In the genomic region with DNA sequence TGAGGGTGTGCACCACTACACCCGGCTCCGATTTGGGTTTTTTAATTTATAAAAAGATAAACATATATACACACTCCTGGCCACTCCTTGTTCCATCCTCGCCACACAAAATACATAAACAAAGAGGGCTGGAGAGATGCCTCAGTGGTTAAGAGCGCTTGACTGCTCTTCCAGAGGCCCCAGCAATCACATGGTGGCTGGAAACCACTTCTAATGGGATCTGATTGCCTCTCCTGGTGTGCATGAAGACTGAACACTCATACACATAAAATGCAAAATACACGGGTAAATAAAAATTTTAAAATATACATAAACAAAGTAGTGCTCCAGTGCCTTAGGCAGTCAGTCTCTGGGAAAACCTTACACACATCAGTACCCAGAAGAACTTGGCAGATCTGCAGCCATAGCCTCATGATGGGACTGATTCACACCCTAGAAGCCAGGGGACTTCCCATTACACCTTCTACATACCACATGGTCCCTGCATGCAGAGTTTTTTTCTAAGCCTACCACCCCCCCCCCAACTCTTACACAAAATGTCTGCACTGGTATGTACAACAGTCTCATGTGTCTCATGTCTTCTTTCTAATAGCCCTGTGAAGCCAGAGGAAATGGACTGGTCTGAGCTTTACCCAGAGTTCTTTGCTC, we compare ENCODE assay signal across 8 mouse cellular contexts. TPM values are rescaled to one million over a fixed set of nuclear protein-coding genes. Genes with fewer than 3 reads are reported as not detected.
A peak's percentile ranks its signal among the peaks of the same experiment; 100 is the strongest.
DNase-seq lines count a peak whose midpoint lies in the region; ATAC-seq and TF ChIP-seq lines count a peak whose summit lies in the region.

No protein-coding gene starts in this region.

- peak overlapping the region; percentile 49; the same call in 1 of the 2 replicates for H3K9ac ChIP-seq in heart, postnatal 0 days (replicated peaks; ENCODE audit: low read depth, low read length)
- peak overlapping the region; percentile 98 for H3K9ac ChIP-seq in MEL (ENCODE audit: control insufficient read depth, low read depth, low read length, poor library complexity, severe bottlenecking)
- H3K9ac ChIP-seq in hindbrain, embryonic 12.5 days, result peak overlapping the region; percentile 69
- H3K9ac ChIP-seq in midbrain, embryonic 12.5 days (replicated peaks), result peak overlapping the region; percentile 62

- peak overlapping the region; percentile 79 for H3K4me3 ChIP-seq in heart, postnatal 0 days (ENCODE audit: low read depth, low read length)
- H3K4me3 ChIP-seq in MEL (ENCODE audit: control insufficient read depth in 1 of 2, insufficient read depth in 1 of 2, low read depth in 2 of 2, low read length in 2 of 2), result peak overlapping the region; percentile 88 to 96
- peak overlapping the region; percentile 76 for H3K4me3 ChIP-seq in hindbrain, embryonic 12.5 days
- peak overlapping the region; percentile 74 for H3K4me3 ChIP-seq in midbrain, embryonic 12.5 days

- peaks cover 11% of the 10 kb centered on the region; the same call in 1 of the 2 replicates for H3K4me1 ChIP-seq in heart, postnatal 0 days (ENCODE audit: control insufficient read depth, insufficient read depth)
- H3K4me1 ChIP-seq in MEL (ENCODE audit: control insufficient read depth in 1 of 2, insufficient read depth in 2 of 2, low read length in 2 of 2), result no peaks in the 10 kb centered on the region
- peaks cover 11% of the 10 kb centered on the region for H3K4me1 ChIP-seq in hindbrain, embryonic 12.5 days
- peaks cover 16% of the 10 kb centered on the region for H3K4me1 ChIP-seq in midbrain, embryonic 12.5 days

- no peak for ATAC-seq in heart, postnatal 0 days (ENCODE audit: insufficient read depth, low read depth)
- no peak for ATAC-seq in hindbrain, embryonic 12.5 days (ENCODE audit: low FRiP score)
- ATAC-seq in midbrain, embryonic 12.5 days (ENCODE audit: low FRiP score, low read depth), result no peak

- 17% methylated on average over 5 of the region's 5 CpGs for whole genome bisulfite sequencing in heart, postnatal 0 days
- WGBS in hindbrain, embryonic 12.5 days, result 19% methylated on average over 5 of the region's 5 CpGs
- WGBS in midbrain, embryonic 12.5 days, result 19% methylated on average over 5 of the region's 5 CpGs

- no peak for TF ChIP-seq EP300 in heart, postnatal 0 days (IDR thresholded peaks at IDR 0.05; ENCODE audit: low read depth)
- TF ChIP-seq EP300 in MEL (IDR thresholded peaks at IDR 0.05; ENCODE audit: low read depth in 1 of 2, low read length in 2 of 2), result no peak

- peaks cover 10% of the 10 kb centered on the region for H3K27me3 ChIP-seq in heart, postnatal 0 days (ENCODE audit: control insufficient read depth, insufficient read depth, low read length)
- H3K27me3 ChIP-seq in MEL (ENCODE audit: control insufficient read depth in 1 of 2, insufficient read depth in 2 of 2, low read length in 2 of 2), result no peaks in the 10 kb centered on the region
- peaks cover 13% of the 10 kb centered on the region for H3K27me3 ChIP-seq in hindbrain, embryonic 12.5 days
- H3K27me3 ChIP-seq in midbrain, embryonic 12.5 days, result peaks cover 23% of the 10 kb centered on the region

- H3K9me3 ChIP-seq in heart, postnatal 0 days (replicated peaks; ENCODE audit: control insufficient read depth, low read length), result no peaks in the 10 kb centered on the region
- no peaks in the 10 kb centered on the region for H3K9me3 ChIP-seq in MEL (replicated peaks; ENCODE audit: insufficient read depth, low read length)
- H3K9me3 ChIP-seq in hindbrain, embryonic 12.5 days (replicated peaks), result no peaks in the 10 kb centered on the region
- H3K9me3 ChIP-seq in midbrain, embryonic 12.5 days, result no peaks in the 10 kb centered on the region

- DNase-seq in heart, postnatal 0 days (ENCODE audit: low spot score), result no peak
- DNase-seq in heart, postnatal 4 days, result no peak
- DNase-seq in MEL (ENCODE audit: low read depth, low spot score), result no peak
- DNase-seq in layer of hippocampus, adult 18-20 months (ENCODE audit: low spot score in 2 of 2), result no peak
- DNase-seq in ovary, postnatal 10 days (ENCODE audit: low spot score), result no peak
- no peak for DNase-seq in gastrocnemius, adult 18-20 months (ENCODE audit: low spot score)

- peaks cover 7% of the 10 kb centered on the region; the same call in 1 of the 2 replicates for H3K36me3 ChIP-seq in heart, postnatal 0 days (replicated peaks; ENCODE audit: control insufficient read depth, insufficient read depth, low read length)
- no peaks in the 10 kb centered on the region; a peak in 1 of 4 replicates for H3K36me3 ChIP-seq in MEL (ENCODE audit: control insufficient read depth in 1 of 2, insufficient read depth in 2 of 2, low read length in 2 of 2)
- 0 out of 2 replicates have a peak, but pooled peaks cover 5% of the 10 kb centered on the region for H3K36me3 ChIP-seq in hindbrain, embryonic 12.5 days
- H3K36me3 ChIP-seq in midbrain, embryonic 12.5 days, result peaks cover 16% of the 10 kb centered on the region; the same call in 1 of the 2 replicates

- H3K4me2 ChIP-seq in heart, postnatal 0 days (ENCODE audit: low read depth, low read length), result peak overlapping the region; percentile 96
- peak overlapping the region; percentile 98 for H3K4me2 ChIP-seq in hindbrain, embryonic 12.5 days (replicated peaks)
- H3K4me2 ChIP-seq in midbrain, embryonic 12.5 days (replicated peaks), result peak overlapping the region; percentile 92

- no peak for TF ChIP-seq CTCF in heart, postnatal 0 days (IDR thresholded peaks at IDR 0.05; ENCODE audit: low read depth)
- no peak for TF ChIP-seq CTCF in MEL (IDR thresholded peaks at IDR 0.05 in 2 of 3, conservative IDR thresholded peaks at IDR 0.05 in 1 of 3; ENCODE audit: control insufficient read depth in 1 of 3, insufficient read depth in 1 of 3, low read depth in 2 of 3, low read length in 3 of 3, poor library complexity in 1 of 3, severe bottlenecking in 1 of 3)

- H3K79me2 ChIP-seq in MEL (ENCODE audit: control insufficient read depth, insufficient read depth, low read length, poor library complexity), result peaks cover 4% of the 10 kb centered on the region; the same call in 1 of the 2 replicates

- no peak for TF ChIP-seq RAD21 in MEL (IDR thresholded peaks at IDR 0.05; ENCODE audit: low read depth, low read length)

- no peak for TF ChIP-seq POLR2A in MEL (IDR thresholded peaks at IDR 0.05; ENCODE audit: control insufficient read depth in 1 of 2, insufficient read depth in 1 of 2, low read depth in 1 of 2, low read length in 2 of 2, poor library complexity in 1 of 2)

- H3K27ac ChIP-seq in heart, postnatal 0 days (ENCODE audit: low read depth), result 0 out of 2 replicates have a peak overlapping the region, but pooled peaks have one; percentile 49
- peak overlapping the region; percentile 68 for H3K27ac ChIP-seq in MEL (ENCODE audit: control insufficient read depth, low read depth, low read length)
- no peak overlapping the region for H3K27ac ChIP-seq in hindbrain, embryonic 12.5 days
- H3K27ac ChIP-seq in midbrain, embryonic 12.5 days (replicated peaks), result no peak overlapping the region

RNA-seq across cellular contexts. Expression of gene Eef1akmt3, which starts 1.3 kb away (rescaled TPM):
- not detected in 2 replicates for total RNA-seq in heart, postnatal 0 days (2014; rRNA removed; ENCODE audit: low replicate concordance)
- 0.04 and 0.18 TPM in 2 replicates for polyA plus RNA-seq in heart, postnatal 0 days (2015; fragmentation: Nextera tagmentation; extraction: Ambion mirVana)
- under 1 TPM; 0.18 to 0.29 TPM for total RNA-seq in heart, postnatal 4 days (2021)
- 0.27 and 0.42 TPM in 2 replicates for total RNA-seq in MEL (2012; rRNA removed)
- 1 to 10 TPM in 1 of 2 experiments, not detected in 1; 2.3 TPM for polyA plus RNA-seq in MEL (2012; ENCODE audit: insufficient read depth in 1 of 2, insufficient read length in 2 of 2, low read depth in 1 of 2, low replicate concordance in 2 of 2, missing spikeins in 1 of 2)
- polyA plus RNA-seq in hindbrain, embryonic 12.5 days (2016; fragmentation: Nextera tagmentation; extraction: Ambion mirVana), result 0.22 and 0.34 TPM in 2 replicates
- 0.20 and 0.24 TPM in 2 replicates for polyA plus RNA-seq in midbrain, embryonic 12.5 days (2016; fragmentation: Nextera tagmentation; extraction: Ambion mirVana)
- under 1 TPM; 0.17 to 0.38 TPM for total RNA-seq in layer of hippocampus, adult 18-20 months (2021)
- total RNA-seq in gastrocnemius, adult 18-20 months (2021), result under 1 TPM in 1 of 2 experiments, not detected in 1; 0.09 TPM

RNA-seq across cellular contexts. Expression of gene Mettl1, which starts 1.4 kb away (rescaled TPM):
- 9.2 and 16.2 TPM in 2 replicates for total RNA-seq in heart, postnatal 0 days (2014; rRNA removed; ENCODE audit: low replicate concordance)
- polyA plus RNA-seq in heart, postnatal 0 days (2015; fragmentation: Nextera tagmentation; extraction: Ambion mirVana), result 19.6 and 20.6 TPM in 2 replicates
- total RNA-seq in heart, postnatal 4 days (2021), result 10 to 100 TPM; 11.5 TPM
- 32.6 and 35.3 TPM in 2 replicates for total RNA-seq in MEL (2012; rRNA removed)
- 10 to 100 TPM in 1 of 2 experiments, not detected in 1; 67.3 TPM for polyA plus RNA-seq in MEL (2012; ENCODE audit: insufficient read depth in 1 of 2, insufficient read length in 2 of 2, low read depth in 1 of 2, low replicate concordance in 2 of 2, missing spikeins in 1 of 2)
- polyA plus RNA-seq in hindbrain, embryonic 12.5 days (2016; fragmentation: Nextera tagmentation; extraction: Ambion mirVana), result 31.8 and 34.9 TPM in 2 replicates
- polyA plus RNA-seq in midbrain, embryonic 12.5 days (2016; fragmentation: Nextera tagmentation; extraction: Ambion mirVana), result 33.1 and 33.6 TPM in 2 replicates
- 10 to 100 TPM; 11.2 to 12.6 TPM for total RNA-seq in layer of hippocampus, adult 18-20 months (2021)
- 1 to 10 TPM; 8.6 to 9.1 TPM for total RNA-seq in gastrocnemius, adult 18-20 months (2021)

RNA-seq across cellular contexts. Expression of gene Cyp27b1, which starts 5.5 kb away (rescaled TPM):
- total RNA-seq in heart, postnatal 0 days (2014; rRNA removed; ENCODE audit: low replicate concordance), result not detected in 2 replicates
- 0.04 and 0.08 TPM in 2 replicates for polyA plus RNA-seq in heart, postnatal 0 days (2015; fragmentation: Nextera tagmentation; extraction: Ambion mirVana)
- under 1 TPM in 1 of 2 experiments, not detected in 1; 0.45 TPM for total RNA-seq in heart, postnatal 4 days (2021)
- 0.23 TPM in 2 replicates for total RNA-seq in MEL (2012; rRNA removed)
- polyA plus RNA-seq in MEL (2012; ENCODE audit: insufficient read depth in 1 of 2, insufficient read length in 2 of 2, low read depth in 1 of 2, low replicate concordance in 2 of 2, missing spikeins in 1 of 2), result under 1 TPM in 1 of 2 experiments, not detected in 1; 0.93 TPM
- 0.25 TPM in 1 of 2 replicates, not detected in the other for polyA plus RNA-seq in hindbrain, embryonic 12.5 days (2016; fragmentation: Nextera tagmentation; extraction: Ambion mirVana)
- 0.09 and 0.16 TPM in 2 replicates for polyA plus RNA-seq in midbrain, embryonic 12.5 days (2016; fragmentation: Nextera tagmentation; extraction: Ambion mirVana)
- total RNA-seq in layer of hippocampus, adult 18-20 months (2021), result 1 to 10 TPM in 1 of 2 experiments, under 1 TPM in 1; 0.91 to 1.2 TPM
- total RNA-seq in gastrocnemius, adult 18-20 months (2021), result under 1 TPM in 1 of 2 experiments, not detected in 1; 0.19 TPM

RNA-seq across cellular contexts. Expression of gene Tsfm, which starts 12.0 kb away (rescaled TPM):
- 81.3 and 82.5 TPM in 2 replicates for total RNA-seq in heart, postnatal 0 days (2014; rRNA removed; ENCODE audit: low replicate concordance)
- 94.6 and 96.8 TPM in 2 replicates for polyA plus RNA-seq in heart, postnatal 0 days (2015; fragmentation: Nextera tagmentation; extraction: Ambion mirVana)
- 10 to 100 TPM; 65.1 to 68.0 TPM for total RNA-seq in heart, postnatal 4 days (2021)
- total RNA-seq in MEL (2012; rRNA removed), result 88.9 and 90.0 TPM in 2 replicates
- polyA plus RNA-seq in MEL (2012; ENCODE audit: insufficient read depth in 1 of 2, insufficient read length in 2 of 2, low read depth in 1 of 2, low replicate concordance in 2 of 2, missing spikeins in 1 of 2), result 10 to 100 TPM in 1 of 2 experiments, not detected in 1; 84.7 TPM
- polyA plus RNA-seq in hindbrain, embryonic 12.5 days (2016; fragmentation: Nextera tagmentation; extraction: Ambion mirVana), result 65.3 and 67.4 TPM in 2 replicates
- polyA plus RNA-seq in midbrain, embryonic 12.5 days (2016; fragmentation: Nextera tagmentation; extraction: Ambion mirVana), result 74.5 and 79.2 TPM in 2 replicates
- total RNA-seq in layer of hippocampus, adult 18-20 months (2021), result 10 to 100 TPM; 28.0 to 29.0 TPM
- total RNA-seq in gastrocnemius, adult 18-20 months (2021), result 10 to 100 TPM; 20.4 to 22.4 TPM

RNA-seq across cellular contexts. Expression of gene March9, which starts 17.4 kb away (rescaled TPM):
- 0.65 and 1.0 TPM in 2 replicates for total RNA-seq in heart, postnatal 0 days (2014; rRNA removed; ENCODE audit: low replicate concordance)
- polyA plus RNA-seq in heart, postnatal 0 days (2015; fragmentation: Nextera tagmentation; extraction: Ambion mirVana), result 0.14 TPM in 2 replicates
- total RNA-seq in heart, postnatal 4 days (2021), result 1 to 10 TPM; 1.7 to 1.8 TPM
- total RNA-seq in MEL (2012; rRNA removed), result 2.1 and 2.3 TPM in 2 replicates
- 1 to 10 TPM in 1 of 2 experiments, not detected in 1; 5.2 TPM for polyA plus RNA-seq in MEL (2012; ENCODE audit: insufficient read depth in 1 of 2, insufficient read length in 2 of 2, low read depth in 1 of 2, low replicate concordance in 2 of 2, missing spikeins in 1 of 2)
- polyA plus RNA-seq in hindbrain, embryonic 12.5 days (2016; fragmentation: Nextera tagmentation; extraction: Ambion mirVana), result 5.4 and 6.1 TPM in 2 replicates
- 4.6 and 5.3 TPM in 2 replicates for polyA plus RNA-seq in midbrain, embryonic 12.5 days (2016; fragmentation: Nextera tagmentation; extraction: Ambion mirVana)
- total RNA-seq in layer of hippocampus, adult 18-20 months (2021), result 10 to 100 TPM; 20.5 to 21.9 TPM
- 1 to 10 TPM in 1 of 2 experiments, under 1 TPM in 1; 0.39 to 1.0 TPM for total RNA-seq in gastrocnemius, adult 18-20 months (2021)

Comparison
In these comparisons a context has a peak if more than half of its experiments do, and no peak if none do; other contexts are left out.
1. H3K27ac ChIP-seq: peak in heart, postnatal 0 days (single experiment) and MEL (single experiment); none in hindbrain, embryonic 12.5 days (single experiment) and midbrain, embryonic 12.5 days (single experiment).
2. Peak in every context shown above with its lines, with median percentiles within 50 percentile points of each other: H3K4me2 ChIP-seq, H3K4me3 ChIP-seq and H3K9ac ChIP-seq.